Mouse (Mus musculus): Measurements from ENCODE around the gene Tifab. TPM values are rescaled to one million over a fixed set of nuclear protein-coding genes. Genes with fewer than 3 reads are reported as not detected.
A peak's percentile ranks its signal among the peaks of the same experiment; 100 is the strongest.

The Tifab gene
- polyA plus RNA-seq, 1 experiment from 2014 or later, result 4.5 TPM

- Histone ChIP-seq H3K27me3 (replicated peaks) (no peaks in the 10 kb centered on the region), H3K4me1 (replicated peaks) (peaks cover 15% of the 10 kb centered on the region; the same call in 1 of the 2 replicates), H3K9me3 (no peaks in the 10 kb centered on the region), H3K36me3 (no peaks in the 10 kb centered on the region), H3K9ac (no peak overlapping the region), H3K4me2 (replicated peaks) (0 out of 2 replicates have a peak overlapping the region, but pooled peaks have one; percentile 22), H3K27ac (no peak overlapping the region), H3K4me3 (replicated peaks) (no peak overlapping the region)
- WGBS, result 45% methylated on average over 22 of the region's 22 CpGs
- ATAC-seq, result peak; percentile 63
Observed at GRCm38 (mm10) chr13:56151404-56152226, 27.1 kb downstream of the Tifab start.

- 58% methylated on average over 3 of the region's 3 CpGs for WGBS
- no peak for ATAC-seq
Observed at GRCm38 (mm10) chr13:56145523-56145922, 33.2 kb downstream of the Tifab start.

GRCm38 (mm10) chr13:56144021-56144420 lies 34.7 kb downstream of the Tifab start:
- Histone ChIP-seq H3K27me3 (replicated peaks) (no peaks in the 10 kb centered on the region), H3K9ac (no peak overlapping the region), H3K4me1 (replicated peaks) (peaks cover 10% of the 10 kb centered on the region), H3K36me3 (no peaks in the 10 kb centered on the region), H3K9me3 (no peaks in the 10 kb centered on the region), H3K27ac (no peak overlapping the region), H3K4me2 (replicated peaks) (no peak overlapping the region), H3K4me3 (replicated peaks) (no peak overlapping the region)
- WGBS, result 47% methylated on average over 2 of the region's 2 CpGs
- peak; percentile 41; the same call in 1 of the 2 replicates for ATAC-seq

More at GRCm38 (mm10) chr13:56145523-56145922, 33.2 kb downstream of the Tifab start:
- Histone ChIP-seq H3K36me3 (no peaks in the 10 kb centered on the region), H3K4me1 (replicated peaks) (peaks cover 10% of the 10 kb centered on the region), H3K9ac (no peak overlapping the region), H3K4me3 (replicated peaks) (no peak overlapping the region), H3K4me2 (replicated peaks) (no peak overlapping the region), H3K27me3 (replicated peaks) (no peaks in the 10 kb centered on the region), H3K27ac (no peak overlapping the region), H3K9me3 (no peaks in the 10 kb centered on the region)

DNA sequence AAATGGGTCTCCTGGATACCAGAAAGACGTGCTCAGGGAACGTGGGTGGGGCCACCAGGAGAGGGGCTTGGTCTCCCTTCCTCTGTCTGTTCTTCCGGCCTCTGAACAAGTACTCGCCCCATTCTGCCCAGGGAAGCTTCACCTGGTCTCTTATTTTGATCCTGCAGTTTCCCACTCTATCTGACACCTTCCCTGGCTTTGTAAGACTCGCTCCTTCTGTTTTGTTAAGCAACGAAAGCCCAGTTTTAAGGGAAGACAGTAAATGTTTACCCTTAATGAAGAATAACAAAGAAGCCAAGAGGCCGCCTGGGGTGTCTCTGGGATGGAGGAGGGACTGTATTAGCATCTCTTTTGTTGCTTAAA lies 35.6 kb downstream of the Tifab start:
- peaks cover 10% of the 10 kb centered on the region for H3K4me1 ChIP-seq (replicated peaks)
- no peak overlapping the region for H3K27ac ChIP-seq
- H3K4me3 ChIP-seq (replicated peaks), result no peak overlapping the region
- no peaks in the 10 kb centered on the region for H3K27me3 ChIP-seq (replicated peaks)
- ATAC-seq, result no peak
- WGBS, result 31% methylated on average over 7 of the region's 7 CpGs
- H3K36me3 ChIP-seq, result no peaks in the 10 kb centered on the region
- H3K9ac ChIP-seq, result no peak overlapping the region
- H3K4me2 ChIP-seq (replicated peaks), result no peak overlapping the region
- H3K9me3 ChIP-seq, result no peaks in the 10 kb centered on the region

GRCm38 (mm10) chr13:56142382-56143150 lies 36.1 kb downstream of the Tifab start:
- H3K36me3 ChIP-seq, result no peaks in the 10 kb centered on the region

GRCm38 (mm10) chr13:56139167-56139751 lies 39.4 kb downstream of the Tifab start:
- no peak for ATAC-seq
- H3K36me3 ChIP-seq, result no peaks in the 10 kb centered on the region
- H3K4me3 ChIP-seq (replicated peaks), result no peak overlapping the region
- H3K9me3 ChIP-seq, result no peaks in the 10 kb centered on the region
- no peak overlapping the region for H3K9ac ChIP-seq
- no peaks in the 10 kb centered on the region for H3K27me3 ChIP-seq (replicated peaks)
- 62% methylated on average over 6 of the region's 6 CpGs for WGBS
- no peak overlapping the region for H3K27ac ChIP-seq
- peaks cover 12% of the 10 kb centered on the region for H3K4me1 ChIP-seq (replicated peaks)
- H3K4me2 ChIP-seq (replicated peaks), result no peak overlapping the region

More at GRCm38 (mm10) chr13:56142382-56143150, 36.1 kb downstream of the Tifab start:
- no peak overlapping the region for H3K27ac ChIP-seq
- H3K4me2 ChIP-seq (replicated peaks), result no peak overlapping the region
- no peak overlapping the region for H3K4me3 ChIP-seq (replicated peaks)
- no peak overlapping the region for H3K9ac ChIP-seq
- no peaks in the 10 kb centered on the region for H3K27me3 ChIP-seq (replicated peaks)
- H3K4me1 ChIP-seq (replicated peaks), result peaks cover 10% of the 10 kb centered on the region
- 29% methylated on average over 11 of the region's 11 CpGs for WGBS
- H3K9me3 ChIP-seq, result no peaks in the 10 kb centered on the region
- ATAC-seq, result peak; percentile 57

DNA sequence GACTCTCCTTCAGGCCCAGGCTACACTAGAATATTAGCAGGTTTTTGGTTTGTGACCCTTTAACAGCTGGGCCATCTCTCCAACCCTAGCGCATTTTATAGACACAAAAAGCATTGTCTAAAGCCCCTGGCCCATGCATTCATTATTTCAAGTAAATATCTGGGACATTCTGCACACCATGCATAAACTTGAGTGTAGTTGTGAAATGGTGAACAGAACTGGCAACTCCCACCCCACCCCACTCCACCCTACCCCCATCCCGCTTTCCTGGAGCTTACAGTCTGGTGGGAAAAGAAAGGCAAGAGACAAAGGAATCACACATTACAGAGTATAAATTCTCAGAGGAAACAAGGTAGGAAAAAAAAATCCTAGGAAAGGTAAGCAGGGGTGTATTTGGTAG lies 42.5 kb downstream of the Tifab start, which contains the start of gene H2afy:
H2afy (minus strand) TSS at position 162 of the 400 bp plus-strand sequence.
- WGBS, result 79% methylated on average over 2 of the region's 2 CpGs
- H3K4me1 ChIP-seq (replicated peaks), result peaks cover 19% of the 10 kb centered on the region
- H3K4me3 ChIP-seq (replicated peaks), result peak within 1 kb of the TSS; percentile 86
- ATAC-seq, result no peak
- H3K36me3 ChIP-seq, result no peaks in the 10 kb centered on the region
- no peaks in the 10 kb centered on the region for H3K9me3 ChIP-seq
- peak within 1 kb of the TSS; percentile 81 for H3K4me2 ChIP-seq (replicated peaks)
- H3K27ac ChIP-seq, result peak within 1 kb of the TSS; percentile 87
- H3K27me3 ChIP-seq (replicated peaks), result no peaks in the 10 kb centered on the region
- peak within 1 kb of the TSS; percentile 91 for H3K9ac ChIP-seq

DNA sequence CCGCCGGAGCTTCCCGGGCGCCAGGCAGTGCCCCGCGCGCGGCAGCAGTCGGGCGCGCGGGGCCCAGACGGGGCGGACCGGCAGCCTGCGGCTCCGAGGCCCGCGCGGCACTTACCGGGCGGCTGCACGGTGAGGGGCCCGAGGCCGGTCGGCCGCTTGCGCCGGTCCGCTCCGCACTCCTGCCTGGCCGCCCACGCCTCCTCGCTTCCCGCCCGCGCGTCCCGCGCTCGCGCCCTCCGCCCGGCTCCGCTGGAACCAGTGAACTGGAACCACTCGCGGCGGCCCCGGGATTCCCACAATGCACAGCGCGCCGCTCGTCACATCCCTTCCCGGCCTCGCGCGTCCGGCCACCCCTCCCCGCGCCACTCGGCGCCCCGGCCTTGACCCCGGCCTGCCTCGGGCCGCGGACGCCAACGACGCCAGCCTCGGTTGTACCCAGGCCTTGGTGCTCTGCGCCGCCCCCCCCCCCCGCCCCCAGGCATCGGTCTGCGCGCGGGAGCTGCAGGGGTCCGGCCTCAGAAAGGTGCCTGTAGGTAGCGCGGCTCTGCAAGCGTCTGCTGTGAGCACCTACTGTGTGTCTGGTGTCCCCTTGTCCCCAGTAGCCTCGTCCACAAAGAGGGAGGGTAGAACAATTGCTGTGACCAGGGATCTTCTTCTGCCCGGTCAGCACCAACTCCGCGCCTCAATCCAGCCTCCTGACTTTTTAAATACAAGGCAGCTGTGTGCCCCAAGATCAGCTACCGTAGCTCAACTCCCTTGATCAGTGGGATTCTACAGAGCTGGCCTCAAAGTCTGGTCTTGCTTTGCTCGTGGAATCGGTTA lies 43.2 kb downstream of the Tifab start:
- peaks cover 3% of the 10 kb centered on the region; the same call in 1 of the 2 replicates for H3K36me3 ChIP-seq
- peak overlapping the region; percentile 86 for H3K4me3 ChIP-seq (replicated peaks)
- no peaks in the 10 kb centered on the region for H3K27me3 ChIP-seq (replicated peaks)
- H3K27ac ChIP-seq, result peak overlapping the region; percentile 87
- peak overlapping the region; percentile 81 for H3K4me2 ChIP-seq (replicated peaks)
- peak; percentile 91 for ATAC-seq
- H3K4me1 ChIP-seq (replicated peaks), result peaks cover 21% of the 10 kb centered on the region
- H3K9me3 ChIP-seq, result no peaks in the 10 kb centered on the region
- peak overlapping the region; percentile 91 for H3K9ac ChIP-seq
- under 1% methylated on average over 87 of the region's 89 CpGs for WGBS

GRCm38 (mm10) chr13:56134631-56135181 lies 44.0 kb downstream of the Tifab start:
- Histone ChIP-seq H3K36me3 (peaks cover 5% of the 10 kb centered on the region; the same call in 1 of the 2 replicates), H3K4me2 (replicated peaks) (peak overlapping the region; percentile 81), H3K4me1 (replicated peaks) (peaks cover 26% of the 10 kb centered on the region), H3K27me3 (replicated peaks) (no peaks in the 10 kb centered on the region), H3K4me3 (replicated peaks) (peak overlapping the region; percentile 86), H3K27ac (peak overlapping the region; percentile 87), H3K9ac (peak overlapping the region; percentile 91), H3K9me3 (no peaks in the 10 kb centered on the region)
- ATAC-seq, result peak; percentile 53
- under 1% methylated on average over 49 of the region's 50 CpGs for WGBS

DNA sequence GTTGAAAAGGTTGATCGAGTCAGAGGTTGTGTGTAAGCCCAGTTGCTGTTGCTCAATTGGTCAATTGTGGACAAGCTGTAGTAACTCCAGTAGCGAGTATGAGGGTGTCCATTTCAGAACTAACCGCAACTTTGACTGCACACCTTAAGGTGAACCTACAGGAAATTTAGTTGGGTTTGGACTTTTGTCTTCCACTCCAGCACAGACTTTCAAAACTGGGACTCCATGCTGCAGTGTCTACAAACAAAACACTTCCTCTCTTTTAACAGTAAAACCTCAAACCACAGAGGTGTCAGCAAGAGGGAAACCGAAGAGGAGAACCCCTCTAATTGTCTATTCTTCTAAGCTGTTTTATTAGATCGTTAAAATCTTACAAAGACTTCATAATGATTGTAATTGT lies 44.7 kb downstream of the Tifab start:
- peak overlapping the region; percentile 81 for H3K4me2 ChIP-seq (replicated peaks)
- H3K27ac ChIP-seq, result no peak overlapping the region
- H3K4me3 ChIP-seq (replicated peaks), result peak overlapping the region; percentile 86
- no peak overlapping the region for H3K9ac ChIP-seq
- H3K9me3 ChIP-seq, result no peaks in the 10 kb centered on the region
- H3K4me1 ChIP-seq (replicated peaks), result peaks cover 26% of the 10 kb centered on the region
- no peaks in the 10 kb centered on the region for H3K27me3 ChIP-seq (replicated peaks)
- WGBS, result 46% methylated on average over 5 of the region's 5 CpGs
- H3K36me3 ChIP-seq, result peaks cover 5% of the 10 kb centered on the region; the same call in 1 of the 2 replicates
- no peak for ATAC-seq

GRCm38 (mm10) chr13:56132941-56133340 lies 45.7 kb downstream of the Tifab start:
- WGBS, result 82% methylated on average over 7 of the region's 7 CpGs
- ATAC-seq, result no peak
- Histone ChIP-seq H3K4me2 (replicated peaks) (peak overlapping the region; percentile 81), H3K9me3 (no peaks in the 10 kb centered on the region), H3K27me3 (replicated peaks) (no peaks in the 10 kb centered on the region), H3K27ac (no peak overlapping the region), H3K36me3 (peaks cover 10% of the 10 kb centered on the region; the same call in 1 of the 2 replicates), H3K9ac (0 out of 2 replicates have a peak overlapping the region, but pooled peaks have one; percentile 8), H3K4me3 (replicated peaks) (no peak overlapping the region), H3K4me1 (replicated peaks) (peaks cover 26% of the 10 kb centered on the region)
